Mouse (Mus musculus) CH12.LX (cell line): Measurements from ENCODE around the gene Rph3al.

ENCODE experiments used
- CTCF ChIP-seq, 2 experiments: IDR thresholded peaks in 1 of 2; conservative IDR thresholded peaks in 1 of 2; 2 replicates each; pipeline ENCODE4 v1.5.1; 2011 to 2012; ENCODE audit warnings: low read depth in 2 of 2, low read length in 2 of 2, improper control_type of control experiment in 1 of 2, inconsistent platforms in 1 of 2, mild to moderate bottlenecking in 1 of 2, moderate library complexity in 1 of 2
- E2F4 ChIP-seq: IDR thresholded peaks from 2 replicates; pipeline ENCODE4 v1.6.1; 2011; ENCODE audit warnings: low read depth, low read length, improper control_type of control experiment; ENCODE audit not compliant: insufficient replicate concordance
- EP300 ChIP-seq: IDR thresholded peaks from 2 replicates; pipeline ENCODE4 v1.6.1; 2011; ENCODE audit warnings: low read length, improper control_type of control experiment
- ETS1 ChIP-seq: conservative IDR thresholded peaks from 2 replicates; pipeline ENCODE4 v1.6.1; 2012; ENCODE audit warnings: low read depth, mild to moderate bottlenecking, inconsistent platforms, low read length, improper control_type of control experiment, moderate library complexity
- HCFC1 ChIP-seq: IDR thresholded peaks from 2 replicates; pipeline ENCODE4 v1.6.1; 2012; ENCODE audit warnings: low read depth, mild to moderate bottlenecking, inconsistent platforms, low read length, improper control_type of control experiment
- POLR2A ChIP-seq: IDR thresholded peaks from 2 replicates; pipeline ENCODE4 v1.6.1; 2011; ENCODE audit warnings: low read depth, mild to moderate bottlenecking, improper control_type of control experiment, low read length
- POLR2AphosphoS2 ChIP-seq: IDR thresholded peaks from 2 replicates; pipeline ENCODE4 v1.6.1; 2011; ENCODE audit warnings: low read depth, low read length, improper control_type of control experiment
- RCOR1 ChIP-seq: conservative IDR thresholded peaks from 2 replicates; pipeline ENCODE4 v1.6.1; 2012; ENCODE audit warnings: low read depth, mild to moderate bottlenecking, inconsistent platforms, low read length, improper control_type of control experiment
- SIN3A ChIP-seq: IDR thresholded peaks from 2 replicates; pipeline ENCODE4 v1.6.1; 2012; ENCODE audit warnings: low read length, improper control_type of control experiment, inconsistent platforms
- USF2 ChIP-seq: conservative IDR thresholded peaks from 2 replicates; pipeline ENCODE4 v1.6.1; 2011; ENCODE audit warnings: low read depth, low read length, improper control_type of control experiment
- ZC3H11A ChIP-seq: IDR thresholded peaks from 2 replicates; pipeline ENCODE4 v1.6.1; 2012; ENCODE audit warnings: low read depth, mild to moderate bottlenecking, inconsistent platforms, low read length, improper control_type of control experiment
- ZKSCAN1 ChIP-seq: IDR thresholded peaks from 2 replicates; pipeline ENCODE4 v1.6.1; 2012; ENCODE audit warnings: low read depth, inconsistent platforms, low read length, improper control_type of control experiment, borderline replicate concordance

- TF ChIP-seq POLR2AphosphoS2, result no peak
- peak; percentile 86 to 98 for TF ChIP-seq CTCF (conservative IDR thresholded peaks at IDR 0.05 in 1 of 2, IDR thresholded peaks at IDR 0.05 in 1 of 2; ENCODE audit: low read depth in 2 of 2, low read length in 2 of 2)
- TF ChIP-seq RCOR1, result no peak
- peak; percentile 28; the same call in 1 of the 2 replicates for TF ChIP-seq ZC3H11A
- no peak for TF ChIP-seq ZKSCAN1
- TF ChIP-seq EP300, result no peak
- TF ChIP-seq SIN3A, result no peak
- TF ChIP-seq POLR2A, result no peak
- no peak for TF ChIP-seq USF2
- TF ChIP-seq HCFC1, result no peak
- no peak for TF ChIP-seq E2F4
- TF ChIP-seq ETS1, result no peak
Observed at GRCm38 (mm10) chr11:75903486-75903885, 34.7 kb downstream of the Rph3al start.
